23 mouse cellular contexts compared by ENCODE assay signal in the genomic region with DNA sequence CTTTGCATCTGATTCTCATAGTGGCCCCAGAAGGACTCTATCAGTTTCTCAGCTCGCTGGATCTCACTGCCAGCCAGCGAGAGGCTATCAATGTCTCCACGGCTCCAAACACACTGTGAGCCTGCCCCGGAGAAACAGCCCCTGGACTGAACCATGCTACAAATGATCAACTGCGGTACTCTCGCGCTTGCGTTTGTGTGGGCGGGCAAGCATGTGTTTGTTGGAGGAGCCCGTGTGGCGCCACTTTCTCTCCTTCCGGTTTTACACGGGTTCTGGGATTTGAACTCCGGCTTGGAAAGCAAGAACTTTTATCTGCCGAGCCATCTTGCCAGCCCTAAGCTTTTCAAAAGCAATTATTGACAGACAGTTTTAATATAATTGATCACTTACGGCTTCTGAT. TPM values are rescaled to one million over a fixed set of nuclear protein-coding genes. Genes with fewer than 3 reads are reported as not detected.
A peak's percentile ranks its signal among the peaks of the same experiment; 100 is the strongest.
DNase-seq lines count a peak whose midpoint lies in the region; ATAC-seq and TF ChIP-seq lines count a peak whose summit lies in the region.
"Had no signal": no experiment of that assay in that cellular context is flagged by ENCODE, and none has a peak within 500 bp of the region (broad histone marks: within the 10 kb centered on the region; RNA-seq: fewer than 3 reads in every experiment).

No protein-coding gene starts in this region.

- DNase-seq in intestine, embryonic 14.5 days (ENCODE audit: low spot score): peak; percentile 49
- DNase-seq in midbrain, embryonic 11.5 days (ENCODE audit: low spot score, missing footprints): peak; percentile 81
- DNase-seq in midbrain, postnatal 0 days (ENCODE audit: low spot score): no peak
- DNase-seq in embryo, embryonic 10.5 days (ENCODE audit: low spot score): no peak
- DNase-seq: adrenal gland, adult 8-10 months; adrenal gland, postnatal 14 days; adrenal gland, postnatal 36 days; cerebellum, adult 11-12 months; cerebellum, adult 2 months; cerebellum, adult 9-10 months; cerebellum, postnatal 10 days; cerebellum, postnatal 25 days; embryo, embryonic 11 days had no signal

- WGBS in intestine, embryonic 14.5 days: 81% methylated on average over 16 of the region's 16 CpGs
- WGBS in intestine, embryonic 16.5 days: 79% methylated on average over 16 of the region's 16 CpGs
- WGBS in midbrain, embryonic 11.5 days: 87% methylated on average over 16 of the region's 16 CpGs
- 91% methylated on average over 16 of the region's 16 CpGs for WGBS in midbrain, postnatal 0 days

- peaks cover 6% of the 10 kb centered on the region; the same call in 1 of the 2 replicates for H3K27me3 ChIP-seq in intestine, embryonic 14.5 days (replicated peaks; ENCODE audit: control insufficient read depth, insufficient read depth, low read length)
- H3K27me3 ChIP-seq in intestine, embryonic 16.5 days (replicated peaks; ENCODE audit: control insufficient read depth, insufficient read depth, low read length): no peaks in the 10 kb centered on the region; the same call in 1 of the 2 replicates
- H3K27me3 ChIP-seq in midbrain, embryonic 11.5 days (ENCODE audit: control insufficient read depth, insufficient read depth, low read length): peaks cover 5% of the 10 kb centered on the region; the same call in 1 of the 2 replicates
- no peaks in the 10 kb centered on the region for H3K27me3 ChIP-seq in midbrain, postnatal 0 days (ENCODE audit: insufficient read depth, low read length)
- H3K27me3 ChIP-seq: embryonic facial prominence, embryonic 15.5 days had no signal

- H3K27ac ChIP-seq in intestine, embryonic 14.5 days (ENCODE audit: low read depth): no peak overlapping the region
- no peak overlapping the region for H3K27ac ChIP-seq in intestine, embryonic 16.5 days (ENCODE audit: low read length)
- H3K27ac ChIP-seq in midbrain, embryonic 11.5 days (ENCODE audit: low read depth, low read length): no peak overlapping the region
- H3K27ac ChIP-seq in midbrain, postnatal 0 days (ENCODE audit: low read depth, low read length): no peak overlapping the region
- H3K27ac ChIP-seq: embryonic facial prominence, embryonic 13.5 days; embryonic facial prominence, embryonic 15.5 days; forebrain, embryonic 10.5 days; forebrain, embryonic 12.5 days had no signal

- H3K4me1 ChIP-seq in intestine, embryonic 14.5 days (replicated peaks; ENCODE audit: control insufficient read depth, insufficient read depth, low read length): peaks cover 4% of the 10 kb centered on the region; the same call in 1 of the 2 replicates
- H3K4me1 ChIP-seq in intestine, embryonic 16.5 days (ENCODE audit: control insufficient read depth, insufficient read depth, low read length): 0 out of 2 replicates have a peak, but pooled peaks cover 5% of the 10 kb centered on the region
- H3K4me1 ChIP-seq in midbrain, embryonic 11.5 days (ENCODE audit: control insufficient read depth, insufficient read depth, low read length): no peaks in the 10 kb centered on the region
- H3K4me1 ChIP-seq in midbrain, postnatal 0 days (ENCODE audit: insufficient read depth, low read length): no peaks in the 10 kb centered on the region

- no peaks in the 10 kb centered on the region for H3K9me3 ChIP-seq in intestine, embryonic 14.5 days (ENCODE audit: control insufficient read depth, low read length)
- H3K9me3 ChIP-seq in intestine, embryonic 16.5 days (ENCODE audit: control insufficient read depth, low read length): no peaks in the 10 kb centered on the region
- no peaks in the 10 kb centered on the region for H3K9me3 ChIP-seq in midbrain, embryonic 11.5 days (ENCODE audit: control insufficient read depth, low read length)
- H3K9me3 ChIP-seq in midbrain, postnatal 0 days (ENCODE audit: low read length): no peaks in the 10 kb centered on the region
- H3K9me3 ChIP-seq: embryonic facial prominence, embryonic 13.5 days; embryonic facial prominence, embryonic 15.5 days; forebrain, embryonic 10.5 days; forebrain, embryonic 12.5 days had no signal

- H3K9ac ChIP-seq in intestine, embryonic 14.5 days (ENCODE audit: low read length): no peak overlapping the region
- no peak overlapping the region for H3K9ac ChIP-seq in intestine, embryonic 16.5 days (ENCODE audit: low read depth, low read length)
- H3K9ac ChIP-seq in midbrain, embryonic 11.5 days (ENCODE audit: low read length): no peak overlapping the region
- H3K9ac ChIP-seq in midbrain, postnatal 0 days (replicated peaks; ENCODE audit: low read length, poor library complexity, severe bottlenecking): no peak overlapping the region
- H3K9ac ChIP-seq: embryonic facial prominence, embryonic 13.5 days; embryonic facial prominence, embryonic 15.5 days; forebrain, embryonic 12.5 days had no signal

- H3K4me3 ChIP-seq in intestine, embryonic 14.5 days (ENCODE audit: low read depth, low read length): no peak overlapping the region
- no peak overlapping the region for H3K4me3 ChIP-seq in intestine, embryonic 16.5 days (ENCODE audit: low read length)
- no peak overlapping the region for H3K4me3 ChIP-seq in midbrain, embryonic 11.5 days (ENCODE audit: low read depth, low read length)
- H3K4me3 ChIP-seq in midbrain, postnatal 0 days (ENCODE audit: low read depth, low read length): no peak overlapping the region
- H3K4me3 ChIP-seq: embryonic facial prominence, embryonic 13.5 days; embryonic facial prominence, embryonic 15.5 days; erythroblast, embryonic 14.5 days; forebrain, embryonic 10.5 days; forebrain, embryonic 12.5 days had no signal

- no peak for ATAC-seq in intestine, embryonic 14.5 days (replicated peaks; ENCODE audit: low FRiP score, low TSS enrichment, low read depth)
- ATAC-seq in intestine, embryonic 16.5 days: no peak
- ATAC-seq in midbrain, embryonic 11.5 days (ENCODE audit: low FRiP score): no peak
- no peak for ATAC-seq in midbrain, postnatal 0 days (ENCODE audit: low FRiP score)
- ATAC-seq: activated CD4-positive, CD25-positive, alpha-beta regulatory T cell, adult 4 months; forebrain, embryonic 14.5 days; forebrain, embryonic 16.5 days had no signal

- no peak overlapping the region for H3K4me2 ChIP-seq in intestine, embryonic 14.5 days (ENCODE audit: low read length)
- H3K4me2 ChIP-seq in intestine, embryonic 16.5 days (ENCODE audit: low read depth, low read length): no peak overlapping the region
- H3K4me2 ChIP-seq in midbrain, embryonic 11.5 days: no peak overlapping the region
- no peak overlapping the region for H3K4me2 ChIP-seq in midbrain, postnatal 0 days (ENCODE audit: low read depth, low read length, poor library complexity, severe bottlenecking)
- H3K4me2 ChIP-seq: embryonic facial prominence, embryonic 13.5 days; embryonic facial prominence, embryonic 15.5 days; forebrain, embryonic 12.5 days had no signal

- no peaks in the 10 kb centered on the region for H3K36me3 ChIP-seq in intestine, embryonic 14.5 days (ENCODE audit: control insufficient read depth, insufficient read depth, low read length)
- H3K36me3 ChIP-seq in intestine, embryonic 16.5 days (ENCODE audit: control insufficient read depth, insufficient read depth, low read length): no peaks in the 10 kb centered on the region
- no peaks in the 10 kb centered on the region for H3K36me3 ChIP-seq in midbrain, embryonic 11.5 days (ENCODE audit: control insufficient read depth, insufficient read depth, low read length)
- H3K36me3 ChIP-seq in midbrain, postnatal 0 days (ENCODE audit: insufficient read depth, low read length): no peaks in the 10 kb centered on the region
- H3K36me3 ChIP-seq: embryonic facial prominence, embryonic 13.5 days; embryonic facial prominence, embryonic 15.5 days; forebrain, embryonic 10.5 days; forebrain, embryonic 12.5 days had no signal

- no peak for TF ChIP-seq CTCF in midbrain, postnatal 0 days (IDR thresholded peaks at IDR 0.05)

RNA-seq across cellular contexts. Expression of a gene that starts 22.5 kb away (rescaled TPM):
- 313 and 340 TPM in 2 replicates for polyA plus RNA-seq in intestine, embryonic 14.5 days (2014; fragmentation: Nextera tagmentation; extraction: Ambion mirVana)
- 588 and 626 TPM in 2 replicates for polyA plus RNA-seq in intestine, embryonic 16.5 days (2015; fragmentation: Nextera tagmentation; extraction: Ambion mirVana)
- polyA plus RNA-seq in midbrain, embryonic 11.5 days (2014; fragmentation: Nextera tagmentation; extraction: Ambion mirVana): 78.9 and 81.1 TPM in 2 replicates
- 95.4 and 142 TPM in 2 replicates for total RNA-seq in midbrain, postnatal 0 days (2014; rRNA removed)
- polyA plus RNA-seq in midbrain, postnatal 0 days (2015; fragmentation: Nextera tagmentation; extraction: Ambion mirVana): 148 and 152 TPM in 2 replicates

RNA-seq across cellular contexts. Expression of a gene that starts 33.0 kb away (rescaled TPM):
- polyA plus RNA-seq in intestine, embryonic 14.5 days (2014; fragmentation: Nextera tagmentation; extraction: Ambion mirVana): 1.0 and 1.1 TPM in 2 replicates
- 0.68 and 1.2 TPM in 2 replicates for polyA plus RNA-seq in intestine, embryonic 16.5 days (2015; fragmentation: Nextera tagmentation; extraction: Ambion mirVana)
- 1.4 and 1.8 TPM in 2 replicates for polyA plus RNA-seq in midbrain, embryonic 11.5 days (2014; fragmentation: Nextera tagmentation; extraction: Ambion mirVana)
- 0.16 and 0.66 TPM in 2 replicates for total RNA-seq in midbrain, postnatal 0 days (2014; rRNA removed)
- 1.1 TPM in 2 replicates for polyA plus RNA-seq in midbrain, postnatal 0 days (2015; fragmentation: Nextera tagmentation; extraction: Ambion mirVana)
- total RNA-seq: MEL had no signal
- polyA plus RNA-seq: erythroblast, embryonic 14.5 days had no signal

Comparison
In these comparisons a context has a peak if more than half of its experiments do, and no peak if none do; other contexts are left out.
1. DNase-seq: peak in intestine, embryonic 14.5 days (single experiment) and midbrain, embryonic 11.5 days (single experiment); none in midbrain, postnatal 0 days (single experiment) and embryo, embryonic 10.5 days (single experiment).